Mouse (Mus musculus) gastrocnemius, postnatal 25 days (tissue): ENCODE results near the gene Tnrc18. TPM values are rescaled to one million over a fixed set of nuclear protein-coding genes. Genes with fewer than 3 reads are reported as not detected.

Source experiments
- DNase-seq: peaks from one replicate; pipeline ENCODE4 v3.0.0; 2022
- total RNA-seq, 2 experiments: library from RNA; stranded (reverse); gene quantifications; 1 replicate in 1 of 2; 2 replicates in 1 of 2; pipeline ENCODE4 v1.2.3; 2021

Gene Tnrc18
- total RNA-seq, 2 experiments from 2014 or later, result 25.2 to 31.6 TPM

GRCm38 (mm10) chr5:142823096-142824062 is 5.9 kb upstream of the Tnrc18 start:
- peak; percentile 93 for DNase-seq

- peak; percentile 45 for DNase-seq
Measured at GRCm38 (mm10) chr5:142822286-142823095, 5.0 kb upstream of the Tnrc18 start.

- DNase-seq, result no peak
Measured at GRCm38 (mm10) chr5:142821974-142822285, 4.5 kb upstream of the Tnrc18 start.

- peak; percentile 96 for DNase-seq
Measured at GRCm38 (mm10) chr5:142821266-142821973, 4.0 kb upstream of the Tnrc18 start.

GRCm38 (mm10) chr5:142820276-142821265 is 3.1 kb upstream of the Tnrc18 start:
- DNase-seq, result peak; percentile 67

- DNase-seq, result peak; percentile 69
Measured at GRCm38 (mm10) chr5:142819385-142820275, 2.2 kb upstream of the Tnrc18 start.

GRCm38 (mm10) chr5:142818435-142819360 is 1.2 kb upstream of the Tnrc18 start:
- peak; percentile 80 for DNase-seq

- peak; percentile 77 for DNase-seq
Measured at GRCm38 (mm10) chr5:142816811-142817523, 495 bp downstream of the Tnrc18 start.

GRCm38 (mm10) chr5:142816031-142816810 is 1.2 kb downstream of the Tnrc18 start:
- DNase-seq, result peak; percentile 28

GRCm38 (mm10) chr5:142815421-142816001 is 2.0 kb downstream of the Tnrc18 start:
- DNase-seq, result peak; percentile 25

GRCm38 (mm10) chr5:142814711-142815420 is 2.6 kb downstream of the Tnrc18 start:
- peak; percentile 51 for DNase-seq

GRCm38 (mm10) chr5:142814161-142814651 is 3.3 kb downstream of the Tnrc18 start:
- DNase-seq, result no peak

GRCm38 (mm10) chr5:142813722-142814111 is 3.7 kb downstream of the Tnrc18 start:
- no peak for DNase-seq

GRCm38 (mm10) chr5:142812976-142813721 is 4.3 kb downstream of the Tnrc18 start:
- DNase-seq, result peak; percentile 73

GRCm38 (mm10) chr5:142812621-142812975 is 4.9 kb downstream of the Tnrc18 start:
- DNase-seq, result no peak
